Mouse (Mus musculus): ENCODE measurements around the gene Snx15.

- TF ChIP-seq POLR2A (IDR thresholded peaks at IDR 0.05; ENCODE audit: borderline replicate concordance, low read depth, low read length) (no peak), CTCF (IDR thresholded peaks at IDR 0.05; ENCODE audit: low read depth, low read length) (no peak)
These were observed 4.8 kb downstream of the Snx15 start for GRCm38 (mm10) chr19:6123330-6123729.
